In the genomic region with DNA sequence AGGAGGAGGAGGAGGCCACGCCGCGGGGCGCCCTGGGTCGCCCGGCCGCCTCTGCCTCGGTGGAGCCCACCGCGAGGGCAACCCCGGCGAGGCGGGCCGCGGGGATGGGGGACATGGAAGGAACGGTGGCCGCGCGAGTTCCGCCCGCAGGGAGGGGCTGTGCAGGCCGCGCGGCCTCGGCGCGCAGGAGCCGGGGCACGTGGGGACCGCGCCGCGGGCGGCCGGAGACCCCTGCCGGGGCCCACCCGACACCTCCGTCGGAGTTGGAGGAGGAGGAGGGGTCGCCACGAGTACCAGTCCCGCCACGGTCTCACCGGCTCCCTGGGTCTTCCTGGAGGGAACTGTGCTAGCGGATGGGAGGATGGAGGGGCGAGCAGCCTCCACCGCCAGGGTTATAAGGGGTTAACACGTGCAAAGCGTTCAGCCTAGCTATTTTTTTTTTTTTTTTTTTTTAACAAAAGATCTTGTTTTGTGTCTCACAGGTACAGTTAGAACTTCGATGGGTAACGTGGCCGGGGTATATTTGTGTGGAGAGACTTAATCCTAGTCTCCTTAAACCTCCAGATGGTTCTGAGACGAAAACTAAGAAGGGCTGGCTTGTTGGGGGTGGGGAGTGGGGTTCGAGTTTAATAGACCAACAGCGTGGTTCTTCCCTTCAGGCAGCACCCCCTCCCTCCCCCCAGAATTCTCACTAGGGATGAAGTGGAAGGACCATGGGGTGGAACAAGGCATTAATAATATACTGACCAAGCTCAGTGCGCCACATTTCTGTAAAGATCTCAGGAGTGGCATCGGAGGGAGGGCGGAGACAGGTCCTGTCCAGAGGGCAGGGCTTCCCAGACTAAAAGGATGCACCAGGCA, we compare ENCODE assay signal across 8 mouse cellular contexts. TPM values are rescaled to one million over a fixed set of nuclear protein-coding genes. Genes with fewer than 3 reads are reported as not detected.
DNase-seq lines count a peak whose midpoint lies in the region; ATAC-seq and TF ChIP-seq lines count a peak whose summit lies in the region.

No protein-coding gene starts in this region.

- DNase-seq in CD4-positive, CD25-positive, alpha-beta regulatory T cell, adult 2 months (ENCODE audit: low read depth, low spot score): peak; percentile 65
- peak; percentile 71 for DNase-seq in adrenal gland, postnatal 14 days
- DNase-seq in embryonic facial prominence, embryonic 11.5 days (ENCODE audit: low spot score): peak; percentile 69
- peak; percentile 80 for DNase-seq in heart, embryonic 10.5 days (ENCODE audit: low spot score)
- DNase-seq in thymus, adult 2 months: peak; percentile 56

- H3K4me1 ChIP-seq in embryonic facial prominence, embryonic 11.5 days (ENCODE audit: control insufficient read depth, insufficient read depth, low read length): no peaks in the 10 kb centered on the region; the same call in 1 of the 2 replicates
- H3K4me1 ChIP-seq in heart, embryonic 10.5 days: peaks cover 23% of the 10 kb centered on the region
- H3K4me1 ChIP-seq in kidney, embryonic 15.5 days: peaks cover 31% of the 10 kb centered on the region
- H3K4me1 ChIP-seq in liver, embryonic 16.5 days (ENCODE audit: control insufficient read depth, low read depth, low read length): peaks cover 14% of the 10 kb centered on the region
- peaks cover 12% of the 10 kb centered on the region for H3K4me1 ChIP-seq in neural tube, embryonic 14.5 days (ENCODE audit: control insufficient read depth, insufficient read depth, low read length)
- peaks cover 7% of the 10 kb centered on the region for H3K4me1 ChIP-seq in thymus, adult 2 months (replicated peaks; ENCODE audit: control insufficient read depth, insufficient read depth, low read length)

- TF ChIP-seq POLR2A in thymus, adult 2 months (IDR thresholded peaks at IDR 0.05; ENCODE audit: control insufficient read depth, extremely low read depth, insufficient read depth, low read length, poor library complexity): no peak

- peak; percentile 66 for ATAC-seq in embryonic facial prominence, embryonic 11.5 days (replicated peaks; ENCODE audit: insufficient number of reproducible peaks, low FRiP score, low TSS enrichment, low read depth)
- ATAC-seq in kidney, embryonic 15.5 days (replicated peaks; ENCODE audit: low FRiP score): peak; percentile 81
- peak; percentile 60 for ATAC-seq in liver, embryonic 16.5 days (ENCODE audit: low read depth)
- ATAC-seq in neural tube, embryonic 14.5 days (ENCODE audit: low read depth): peak; percentile 72

- no peaks in the 10 kb centered on the region for H3K9me3 ChIP-seq in embryonic facial prominence, embryonic 11.5 days (replicated peaks; ENCODE audit: control insufficient read depth, low read length)
- no peaks in the 10 kb centered on the region for H3K9me3 ChIP-seq in heart, embryonic 10.5 days
- no peaks in the 10 kb centered on the region for H3K9me3 ChIP-seq in kidney, embryonic 15.5 days (replicated peaks)
- no peaks in the 10 kb centered on the region for H3K9me3 ChIP-seq in liver, embryonic 16.5 days (replicated peaks; ENCODE audit: control insufficient read depth, low read length)
- H3K9me3 ChIP-seq in neural tube, embryonic 14.5 days (ENCODE audit: control insufficient read depth, low read length): no peaks in the 10 kb centered on the region

- under 1% methylated on average over 57 of the region's 58 CpGs for WGBS in embryonic facial prominence, embryonic 11.5 days
- WGBS in heart, embryonic 10.5 days: under 1% methylated on average over 55 of the region's 58 CpGs
- under 1% methylated on average over 55 of the region's 58 CpGs for WGBS in kidney, embryonic 15.5 days
- under 1% methylated on average over 57 of the region's 58 CpGs for WGBS in liver, embryonic 16.5 days (ENCODE audit: insufficient replicate concordance)
- WGBS in neural tube, embryonic 14.5 days: under 1% methylated on average over 38 of the region's 58 CpGs
- WGBS in thymus, adult 2 months: under 1% methylated on average over 57 of the region's 58 CpGs

- H3K4me3 ChIP-seq in embryonic facial prominence, embryonic 11.5 days (ENCODE audit: low read depth, low read length): peak overlapping the region; percentile 93
- H3K4me3 ChIP-seq in heart, embryonic 10.5 days: peak overlapping the region; percentile 99
- H3K4me3 ChIP-seq in kidney, embryonic 15.5 days (replicated peaks): peak overlapping the region; percentile 98
- peak overlapping the region; percentile 86 for H3K4me3 ChIP-seq in liver, embryonic 16.5 days (ENCODE audit: low read depth, low read length)
- H3K4me3 ChIP-seq in neural tube, embryonic 14.5 days (ENCODE audit: low read depth, low read length): peak overlapping the region; percentile 91
- peak overlapping the region; percentile 85 for H3K4me3 ChIP-seq in thymus, adult 2 months (ENCODE audit: control insufficient read depth, insufficient read depth, low read length)

- no peaks in the 10 kb centered on the region for H3K36me3 ChIP-seq in embryonic facial prominence, embryonic 11.5 days (replicated peaks; ENCODE audit: control insufficient read depth, insufficient read depth, low read depth, low read length)
- 0 out of 2 replicates have a peak, but pooled peaks cover 2% of the 10 kb centered on the region for H3K36me3 ChIP-seq in heart, embryonic 10.5 days
- 0 out of 2 replicates have a peak, but pooled peaks cover 3% of the 10 kb centered on the region for H3K36me3 ChIP-seq in kidney, embryonic 15.5 days
- H3K36me3 ChIP-seq in liver, embryonic 16.5 days (ENCODE audit: control insufficient read depth, insufficient read depth): no peaks in the 10 kb centered on the region
- H3K36me3 ChIP-seq in neural tube, embryonic 14.5 days (ENCODE audit: control insufficient read depth, insufficient read depth, low read length): no peaks in the 10 kb centered on the region
- no peaks in the 10 kb centered on the region for H3K36me3 ChIP-seq in thymus, adult 2 months (ENCODE audit: control insufficient read depth, insufficient read depth, low read length)

- H3K27ac ChIP-seq in embryonic facial prominence, embryonic 11.5 days (replicated peaks; ENCODE audit: low read depth, low read length): peak overlapping the region; percentile 95
- H3K27ac ChIP-seq in heart, embryonic 10.5 days: peak overlapping the region; percentile 99
- H3K27ac ChIP-seq in kidney, embryonic 15.5 days: peak overlapping the region; percentile 92
- H3K27ac ChIP-seq in liver, embryonic 16.5 days (ENCODE audit: low read length): peak overlapping the region; percentile 74
- H3K27ac ChIP-seq in neural tube, embryonic 14.5 days (ENCODE audit: low read depth, low read length): peak overlapping the region; percentile 98
- no peak overlapping the region for H3K27ac ChIP-seq in thymus, adult 2 months (ENCODE audit: control insufficient read depth, insufficient read depth, low read length)

- peak overlapping the region; percentile 97 for H3K9ac ChIP-seq in embryonic facial prominence, embryonic 11.5 days (replicated peaks; ENCODE audit: low read length)
- H3K9ac ChIP-seq in kidney, embryonic 15.5 days: peak overlapping the region; percentile 96
- H3K9ac ChIP-seq in liver, embryonic 16.5 days (ENCODE audit: low read depth, low read length): peak overlapping the region; percentile 92
- peak overlapping the region; percentile 97 for H3K9ac ChIP-seq in neural tube, embryonic 14.5 days (replicated peaks; ENCODE audit: low read depth, low read length)

- no peak for TF ChIP-seq CTCF in thymus, adult 2 months (IDR thresholded peaks at IDR 0.05; ENCODE audit: borderline replicate concordance, control insufficient read depth, extremely low read depth, insufficient read depth, low read length, poor library complexity)

- no peaks in the 10 kb centered on the region for H3K27me3 ChIP-seq in embryonic facial prominence, embryonic 11.5 days (ENCODE audit: control insufficient read depth, insufficient read depth, low read length)
- no peaks in the 10 kb centered on the region for H3K27me3 ChIP-seq in heart, embryonic 10.5 days (ENCODE audit: insufficient read depth, poor library complexity, severe bottlenecking)
- no peaks in the 10 kb centered on the region for H3K27me3 ChIP-seq in kidney, embryonic 15.5 days
- no peaks in the 10 kb centered on the region for H3K27me3 ChIP-seq in liver, embryonic 16.5 days (ENCODE audit: control insufficient read depth, insufficient read depth, low read depth, low read length)
- H3K27me3 ChIP-seq in neural tube, embryonic 14.5 days (ENCODE audit: control insufficient read depth, insufficient read depth, low read length): no peaks in the 10 kb centered on the region
- H3K27me3 ChIP-seq in thymus, adult 2 months (ENCODE audit: control insufficient read depth, insufficient read depth, low read length): no peaks in the 10 kb centered on the region

- H3K4me2 ChIP-seq in embryonic facial prominence, embryonic 11.5 days (ENCODE audit: low read depth, low read length): peak overlapping the region; percentile 68
- peak overlapping the region; percentile 91 for H3K4me2 ChIP-seq in kidney, embryonic 15.5 days
- H3K4me2 ChIP-seq in liver, embryonic 16.5 days (ENCODE audit: low read depth, low read length): peak overlapping the region; percentile 79
- peak overlapping the region; percentile 85 for H3K4me2 ChIP-seq in neural tube, embryonic 14.5 days (ENCODE audit: low read depth, low read length)

RNA-seq across cellular contexts. Expression of a gene that starts 0.7 kb away (rescaled TPM):
- 153 and 160 TPM in 2 replicates for total RNA-seq in adrenal gland, postnatal 14 days (2021)
- polyA plus RNA-seq in embryonic facial prominence, embryonic 11.5 days (2014; fragmentation: Nextera tagmentation; extraction: Ambion mirVana): 407 and 443 TPM in 2 replicates
- 190 and 243 TPM in 2 replicates for polyA plus RNA-seq in heart, embryonic 10.5 days (2016; fragmentation: Nextera tagmentation; extraction: Ambion mirVana)
- polyA plus RNA-seq in kidney, embryonic 15.5 days (2015; fragmentation: Nextera tagmentation; extraction: Ambion mirVana): 249 and 270 TPM in 2 replicates
- 67.0 and 76.2 TPM in 2 replicates for polyA plus RNA-seq in liver, embryonic 16.5 days (2015; fragmentation: Nextera tagmentation; extraction: Ambion mirVana)
- polyA plus RNA-seq in neural tube, embryonic 14.5 days (2014; fragmentation: Nextera tagmentation; extraction: Ambion mirVana): 165 and 191 TPM in 2 replicates
- 20.0 and 23.3 TPM in 2 replicates for polyA plus RNA-seq in thymus, adult 2 months (2012; rRNA removed)

RNA-seq across cellular contexts. Expression of a gene that starts 32.3 kb away (rescaled TPM):
- 50.8 and 76.7 TPM in 2 replicates for total RNA-seq in adrenal gland, postnatal 14 days (2021)
- 25.6 and 26.9 TPM in 2 replicates for polyA plus RNA-seq in embryonic facial prominence, embryonic 11.5 days (2014; fragmentation: Nextera tagmentation; extraction: Ambion mirVana)
- polyA plus RNA-seq in heart, embryonic 10.5 days (2016; fragmentation: Nextera tagmentation; extraction: Ambion mirVana): 20.6 and 28.8 TPM in 2 replicates
- 38.2 and 38.6 TPM in 2 replicates for polyA plus RNA-seq in kidney, embryonic 15.5 days (2015; fragmentation: Nextera tagmentation; extraction: Ambion mirVana)
- polyA plus RNA-seq in liver, embryonic 16.5 days (2015; fragmentation: Nextera tagmentation; extraction: Ambion mirVana): 3.1 and 4.7 TPM in 2 replicates
- 58.0 and 87.7 TPM in 2 replicates for polyA plus RNA-seq in neural tube, embryonic 14.5 days (2014; fragmentation: Nextera tagmentation; extraction: Ambion mirVana)
- polyA plus RNA-seq in thymus, adult 2 months (2012; rRNA removed): 14.3 and 24.9 TPM in 2 replicates
